Mouse (Mus musculus): ENCODE measurements around the gene Slc25a51. TPM values are rescaled to one million over a fixed set of nuclear protein-coding genes. Genes with fewer than 3 reads are reported as not detected.
"Not testable (repeated sequence)": the region's sequence is repeated elsewhere in the genome, so short reads cannot be mapped to it uniquely, and the experiment has no call there.

The Slc25a51 gene
- total RNA-seq, 2 experiments from 2014 or later, result 110 to 111 TPM

DNA sequence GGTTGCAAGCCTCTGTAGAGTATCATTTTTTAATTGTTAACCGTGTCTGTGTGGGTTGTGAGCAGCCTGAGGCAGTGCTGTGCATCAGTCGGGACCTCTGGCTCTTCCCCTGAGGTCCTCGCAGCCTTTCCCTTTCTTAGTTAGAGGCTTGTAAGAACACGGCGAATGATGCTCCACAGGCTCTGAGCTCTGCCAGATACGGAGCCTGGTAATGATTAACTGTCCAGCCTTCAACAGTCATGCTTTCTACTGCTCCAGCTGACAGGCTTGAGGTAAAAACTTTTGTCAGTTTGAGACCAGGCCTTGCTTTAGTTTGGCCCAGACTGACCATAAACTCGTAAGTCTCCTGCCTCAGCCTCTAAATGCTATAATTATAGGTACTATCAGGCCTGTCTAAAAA is 3.3 kb downstream of the Slc25a51 start:
- intact Hi-C loops (cut with DNase I), result loop anchor here (5.0 kb wide), 1 partner anchor 388 kb away; the partner anchor contains the start of gene Polr1e
- DNase-seq (ENCODE audit: low spot score in 2 of 2), result no peak

DNA sequence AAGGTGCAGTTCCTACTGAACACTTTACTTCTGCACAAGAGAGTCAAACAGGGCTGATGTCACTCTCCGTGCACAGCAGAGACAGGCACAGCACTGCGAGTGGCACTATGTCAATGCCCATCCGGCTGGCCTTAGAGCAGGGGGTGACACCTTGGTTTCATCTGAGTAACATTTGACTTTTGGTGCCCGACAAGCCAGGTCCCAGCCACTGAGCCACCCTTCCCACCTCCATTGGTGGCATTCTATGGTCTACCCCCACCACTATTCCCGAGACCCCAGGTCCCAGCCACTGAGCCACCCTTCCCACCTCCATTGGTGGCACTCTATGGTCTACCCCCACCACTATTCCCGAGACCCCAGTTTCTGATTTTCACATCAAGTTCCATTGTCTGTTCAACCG is 4.5 kb downstream of the Slc25a51 start:
- intact Hi-C loops (cut with DNase I), result no loop called here

DNA sequence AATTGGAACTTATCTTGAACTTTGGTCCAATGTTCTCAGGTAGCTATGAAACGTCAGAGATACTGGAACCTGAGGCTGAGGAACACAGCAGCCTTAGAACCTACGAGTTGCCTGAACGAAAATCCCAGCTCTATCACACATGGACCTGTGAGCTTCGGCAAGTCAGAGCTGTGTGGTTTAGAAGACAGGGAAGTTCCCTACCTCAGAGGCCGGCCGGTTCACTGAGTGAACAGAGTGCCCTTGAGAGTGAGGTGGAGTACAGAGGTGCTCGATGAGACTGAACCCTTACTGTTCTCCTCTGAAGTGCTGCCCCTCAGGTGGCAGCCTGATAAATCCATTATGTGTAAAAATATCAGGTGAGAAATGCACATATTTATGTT is 5.1 kb downstream of the Slc25a51 start:
- no peak for DNase-seq (ENCODE audit: low spot score in 2 of 2)
- intact Hi-C loops (cut with DNase I), result no loop called here

More for the DNA sequence above, 4.5 kb downstream of the Slc25a51 start:
- DNase-seq (ENCODE audit: low spot score in 2 of 2), result no peak

DNA sequence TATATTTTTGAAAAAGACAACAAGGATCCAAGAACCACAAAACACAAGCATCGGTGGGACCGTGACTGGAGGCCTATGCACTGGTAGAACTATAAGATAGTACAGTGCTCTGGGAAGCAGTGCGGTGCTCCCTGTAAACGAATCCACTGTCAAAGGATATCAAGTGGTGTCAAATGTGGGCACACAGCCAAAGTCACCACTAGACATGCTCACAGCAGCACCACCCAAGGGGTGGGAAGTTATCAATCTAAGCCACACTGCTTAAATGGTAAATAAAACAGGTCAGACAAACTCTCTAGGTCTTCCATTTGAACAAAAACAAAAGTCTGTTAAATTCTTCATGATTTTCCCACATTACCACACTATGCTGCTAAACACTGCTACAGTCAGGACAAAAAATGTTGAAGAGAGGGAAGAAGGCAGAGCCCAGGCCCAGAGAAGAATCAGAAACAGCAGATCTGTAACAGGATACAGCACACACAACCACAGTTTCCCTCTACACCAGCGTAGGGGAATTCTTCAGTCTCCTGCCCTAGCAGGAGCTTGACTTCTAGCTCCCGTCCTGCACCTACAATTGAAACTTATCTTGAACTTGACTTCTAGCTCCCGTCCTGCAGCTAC is 5.6 kb downstream of the Slc25a51 start:
- DNase-seq (ENCODE audit: low spot score in 2 of 2), result no peak
- intact Hi-C loops (cut with DNase I), result no loop called here

DNA sequence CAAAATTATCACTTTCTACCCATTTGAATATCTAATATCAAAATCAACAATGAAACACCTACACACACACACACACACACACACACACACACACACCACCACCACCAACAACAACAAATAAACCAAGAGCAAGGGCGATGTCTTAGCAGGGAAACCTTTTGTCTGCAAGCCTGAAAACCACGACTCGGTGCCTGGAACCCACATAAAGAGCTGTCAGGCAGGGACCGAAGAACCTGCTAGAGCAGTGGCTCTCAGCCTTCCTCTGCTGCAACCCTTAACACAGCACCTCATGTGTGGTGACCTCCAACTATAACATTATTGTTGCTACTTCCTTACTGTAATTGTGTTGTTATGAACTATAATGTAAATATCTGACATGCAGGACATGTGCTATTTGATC is 6.3 kb downstream of the Slc25a51 start:
- intact Hi-C loops (cut with DNase I), result no loop called here
- no peak for DNase-seq (ENCODE audit: low spot score in 2 of 2)

DNA sequence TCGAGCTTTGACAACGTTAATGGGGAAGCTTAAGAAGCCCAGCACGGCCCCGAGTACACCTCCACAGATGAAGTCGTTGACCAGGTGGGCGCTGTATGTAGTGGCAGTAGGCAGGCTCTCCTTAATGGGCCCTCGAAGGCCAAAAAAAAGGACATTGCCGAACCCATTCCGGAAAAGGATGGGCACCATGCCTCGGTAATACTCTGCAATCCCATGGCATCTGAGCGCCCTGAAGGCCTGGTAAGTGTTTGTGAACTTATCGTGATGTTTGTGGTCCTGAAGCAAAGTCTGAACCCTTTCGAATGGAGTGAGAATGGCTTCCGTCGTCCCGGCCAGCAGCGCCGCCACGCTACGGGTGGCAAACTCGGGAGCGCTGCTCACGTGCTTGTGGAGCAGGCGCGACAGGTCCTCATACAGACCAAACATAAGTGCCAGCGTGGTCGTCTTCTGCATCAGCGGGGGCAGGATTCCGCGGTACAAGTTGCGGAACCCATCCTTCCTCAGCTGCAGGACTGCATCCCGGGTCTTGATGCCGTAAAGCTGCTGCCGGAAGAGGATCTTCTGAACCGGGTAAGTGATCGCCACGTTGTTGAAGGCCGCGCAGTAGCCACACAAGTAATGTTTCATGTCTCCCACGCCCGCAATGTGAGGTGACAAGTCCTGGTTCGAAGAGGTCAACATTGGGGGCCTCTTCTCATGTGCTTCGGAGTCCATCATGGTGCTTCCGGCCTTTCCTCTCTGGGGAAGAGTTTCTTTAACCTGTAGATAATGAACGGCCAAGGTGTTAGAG is 8.9 kb downstream of the Slc25a51 start:
- intact Hi-C loops (cut with DNase I), result no loop called here

DNA sequence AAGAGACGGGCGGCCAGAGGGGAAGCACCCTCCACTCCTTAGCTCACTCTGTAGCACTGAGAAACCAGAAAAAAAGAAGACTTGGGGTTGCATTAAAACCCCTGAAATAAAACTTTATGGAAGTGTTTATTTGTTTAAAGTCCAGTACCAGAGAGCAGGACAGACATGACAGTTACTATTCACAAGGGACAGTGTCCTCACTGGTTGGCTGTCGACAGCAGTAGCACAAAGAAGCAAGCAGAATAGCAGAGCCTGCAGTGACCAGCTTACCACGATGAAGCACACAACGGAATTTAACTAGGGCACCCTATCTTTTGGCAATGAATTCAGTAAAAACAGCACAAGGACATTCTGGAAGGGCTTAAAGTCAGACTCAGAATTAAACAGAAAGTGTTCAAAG is 10.3 kb downstream of the Slc25a51 start:
- intact Hi-C loops (cut with DNase I); DNase-seq (ENCODE audit: low spot score in 2 of 2): not testable (repeated sequence)

More for the DNA sequence above, 8.9 kb downstream of the Slc25a51 start:
- DNase-seq (ENCODE audit: low spot score in 2 of 2), result no peak

DNA sequence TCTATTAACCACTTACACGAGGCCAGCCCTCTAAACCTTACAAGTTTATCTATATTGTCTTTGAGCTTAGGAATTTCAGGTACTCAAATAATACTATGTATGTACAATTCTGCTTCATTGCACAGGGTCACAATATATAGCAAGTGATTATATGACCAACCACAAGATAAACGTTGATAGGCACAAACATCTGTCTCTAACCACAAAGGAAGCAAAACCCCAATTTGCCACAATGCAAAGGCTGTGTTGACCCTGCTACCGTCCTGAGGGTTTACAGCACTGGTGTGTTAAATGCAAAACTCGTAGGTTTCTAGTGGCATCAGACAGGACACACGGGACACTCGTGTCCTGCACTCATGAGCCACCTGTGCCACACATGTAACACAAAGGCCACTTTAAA is 12.4 kb downstream of the Slc25a51 start:
- intact Hi-C loops (cut with DNase I); DNase-seq (ENCODE audit: low spot score in 2 of 2): not testable (repeated sequence)

DNA sequence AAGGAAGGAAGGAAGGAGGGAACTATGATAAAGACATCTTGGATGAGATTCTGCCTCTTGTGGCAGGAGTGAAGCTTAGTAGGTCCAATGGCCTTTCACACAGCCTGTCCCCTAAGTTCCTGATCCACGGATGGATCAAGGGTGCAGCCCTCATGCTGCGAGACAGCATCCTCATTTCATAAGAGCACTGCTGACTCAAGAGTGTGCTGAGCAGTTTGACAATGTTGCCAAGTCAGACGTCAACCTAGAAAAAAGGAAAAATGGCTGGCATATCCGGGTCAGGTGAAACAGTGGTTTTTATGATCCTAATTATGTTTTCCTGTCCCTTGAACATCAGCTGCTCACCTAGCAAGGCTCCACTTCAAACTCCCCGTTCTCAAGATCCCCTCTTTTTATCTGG is 14.9 kb downstream of the Slc25a51 start:
- intact Hi-C loops (cut with DNase I), result no loop called here
- no peak for DNase-seq (ENCODE audit: low spot score in 2 of 2)

DNA sequence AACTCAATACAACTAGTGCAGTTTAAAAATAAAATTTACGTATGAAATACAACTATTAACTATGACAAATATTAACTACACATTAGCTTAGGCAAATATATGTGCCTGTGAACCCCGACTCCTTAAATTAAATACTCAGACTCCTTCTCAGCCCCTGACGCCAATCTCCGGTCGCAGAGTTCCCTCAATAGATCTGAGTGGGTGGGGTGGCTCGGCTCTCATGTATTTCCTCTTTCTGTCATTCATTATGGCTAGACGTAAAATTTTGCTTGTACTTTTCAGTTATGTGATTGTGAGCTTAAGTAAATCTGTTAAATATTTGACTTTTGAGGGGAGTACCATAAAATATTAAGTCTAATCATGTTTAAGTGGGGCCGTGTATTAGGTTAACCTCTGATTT is 15.6 kb downstream of the Slc25a51 start:
- DNase-seq (ENCODE audit: low spot score in 2 of 2), result no peak
- intact Hi-C loops (cut with DNase I), result no loop called here

DNA sequence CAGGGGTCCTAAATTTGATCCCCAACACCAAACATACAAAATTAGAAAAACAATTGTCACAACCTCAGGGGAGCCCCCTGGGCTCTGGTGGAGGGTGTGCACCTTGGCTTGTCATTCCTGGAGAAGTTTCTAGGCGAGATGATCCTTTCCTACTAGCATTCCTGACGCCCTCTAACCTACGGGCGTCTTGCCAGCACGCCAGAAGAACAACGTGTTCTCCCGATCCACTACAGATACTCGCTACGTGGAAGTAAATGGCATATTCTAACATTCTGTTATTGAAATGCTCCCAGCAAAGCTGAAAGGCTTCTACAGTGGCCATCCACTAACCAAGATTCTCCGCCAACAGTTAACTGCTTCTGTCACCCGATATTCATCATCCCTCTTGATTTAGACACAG is 16.0 kb downstream of the Slc25a51 start:
- intact Hi-C loops (cut with DNase I), result no loop called here
- no peak for DNase-seq (ENCODE audit: low spot score in 2 of 2)

DNA sequence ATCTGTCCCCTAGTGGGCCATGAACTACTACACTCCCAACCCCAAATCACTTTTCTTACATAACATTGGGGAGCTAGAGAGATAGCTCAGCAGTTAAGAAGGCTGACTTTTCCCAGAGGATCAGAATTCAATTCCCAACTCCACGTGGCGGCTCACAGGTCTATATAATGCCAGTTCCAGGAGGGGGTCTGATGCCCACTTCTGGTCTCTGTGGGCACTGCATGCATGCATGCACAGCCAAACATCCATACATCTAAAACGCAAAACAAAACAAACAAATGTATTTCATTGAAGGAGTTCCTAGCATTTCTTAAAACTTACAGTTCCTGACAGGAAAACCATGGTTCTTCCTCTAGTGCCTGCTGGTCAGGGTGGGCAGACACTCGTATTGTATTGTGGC is 16.5 kb downstream of the Slc25a51 start:
- no peak for DNase-seq (ENCODE audit: low spot score in 2 of 2)
- intact Hi-C loops (cut with DNase I), result no loop called here

DNA sequence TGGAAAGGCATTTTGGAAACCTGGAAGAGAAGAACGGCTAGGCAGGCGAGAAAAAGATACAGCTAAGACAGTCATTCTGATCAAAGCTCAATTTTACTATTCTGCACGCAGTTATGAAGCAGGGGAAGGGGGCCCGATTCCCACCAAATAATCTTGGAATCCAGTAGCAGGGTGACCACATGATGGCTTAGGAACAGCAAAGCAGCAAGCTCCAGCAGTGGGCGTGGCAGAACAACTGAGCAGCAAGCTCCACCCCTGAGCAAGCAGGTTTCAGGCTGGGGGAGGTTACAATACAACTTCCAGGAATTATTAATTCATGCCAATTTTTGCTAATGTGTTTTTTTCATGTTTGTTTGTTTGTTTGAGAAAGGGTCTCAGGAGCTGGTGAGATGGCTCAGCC is 21.3 kb downstream of the Slc25a51 start:
- DNase-seq (ENCODE audit: low spot score in 2 of 2); intact Hi-C loops (cut with DNase I): not testable (repeated sequence)

DNA sequence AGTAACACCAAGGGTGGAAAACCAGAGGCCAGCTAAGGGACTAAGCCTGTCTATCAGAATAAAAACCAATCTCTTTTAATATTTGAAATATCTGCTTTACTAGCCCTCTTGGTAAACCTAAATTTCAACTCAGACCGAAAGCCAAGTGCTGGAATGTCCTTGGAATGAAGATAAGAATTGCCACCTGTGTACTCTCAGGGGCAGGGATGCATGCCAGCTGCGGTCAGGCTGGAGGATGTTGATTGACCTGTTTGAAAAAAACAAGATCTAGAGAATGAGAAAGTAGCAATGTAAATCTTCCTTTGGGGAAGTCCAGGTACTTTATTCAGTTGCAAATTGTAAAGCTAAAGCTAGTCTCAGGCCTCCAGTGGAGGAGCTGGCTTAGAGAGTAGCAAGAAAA is 26.4 kb downstream of the Slc25a51 start:
- intact Hi-C loops (cut with DNase I); DNase-seq (ENCODE audit: low spot score in 2 of 2): not testable (repeated sequence)

DNA sequence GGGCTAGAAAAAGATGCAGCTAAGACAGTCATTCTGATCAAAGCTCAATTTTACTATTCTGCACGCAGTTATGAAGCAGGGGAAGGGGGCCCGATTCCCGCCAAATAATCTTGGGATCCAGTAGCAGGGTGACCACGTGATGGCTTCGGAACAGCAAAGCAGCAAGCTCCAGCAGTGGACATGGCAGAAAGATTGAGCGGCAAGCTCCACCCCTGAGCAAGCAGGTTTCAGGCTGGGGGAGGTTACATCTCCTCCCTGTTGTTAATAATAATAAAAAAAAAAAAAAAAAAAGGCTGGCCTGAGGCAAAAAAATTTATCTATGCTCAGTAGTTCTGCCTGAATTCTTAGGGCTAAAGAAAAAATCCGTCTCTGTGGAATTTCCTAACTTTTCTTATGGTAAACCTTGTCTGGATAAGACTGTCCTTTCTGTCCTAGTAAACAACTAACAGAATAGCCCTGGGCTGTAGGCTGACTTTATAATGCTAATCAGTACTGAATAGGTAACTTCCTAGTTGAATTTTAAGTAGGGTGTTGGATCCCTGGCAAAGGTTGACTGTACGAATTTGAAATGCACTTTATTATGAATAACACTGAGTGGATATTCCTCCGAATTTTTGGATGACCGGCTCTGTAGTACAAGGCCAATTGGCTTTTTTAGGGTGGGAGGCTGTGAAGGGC is 27.5 kb downstream of the Slc25a51 start:
- DNase-seq (ENCODE audit: low spot score in 2 of 2); intact Hi-C loops (cut with DNase I): not testable (repeated sequence)

DNA sequence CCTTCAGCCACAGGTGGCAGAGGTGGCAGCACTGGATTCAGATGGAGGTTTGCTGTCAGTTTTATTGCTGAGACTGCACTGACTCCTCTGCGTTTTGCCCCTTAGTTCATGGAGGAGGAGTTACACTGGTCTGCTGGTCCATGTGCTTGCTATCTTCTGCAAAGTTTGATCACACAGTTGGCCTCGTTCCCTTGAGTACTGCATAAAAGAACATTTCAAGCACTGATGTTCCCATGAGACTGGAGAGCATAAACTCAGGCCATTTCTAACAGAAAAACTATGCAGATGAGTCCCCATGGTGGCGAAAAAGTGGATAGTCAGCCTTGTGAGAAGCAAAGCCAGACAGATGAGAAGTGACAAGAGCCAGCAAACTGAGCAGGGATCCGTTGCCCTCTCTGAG is 32.0 kb downstream of the Slc25a51 start:
- DNase-seq (ENCODE audit: low spot score in 2 of 2), result no peak
- intact Hi-C loops (cut with DNase I), result no loop called here

DNA sequence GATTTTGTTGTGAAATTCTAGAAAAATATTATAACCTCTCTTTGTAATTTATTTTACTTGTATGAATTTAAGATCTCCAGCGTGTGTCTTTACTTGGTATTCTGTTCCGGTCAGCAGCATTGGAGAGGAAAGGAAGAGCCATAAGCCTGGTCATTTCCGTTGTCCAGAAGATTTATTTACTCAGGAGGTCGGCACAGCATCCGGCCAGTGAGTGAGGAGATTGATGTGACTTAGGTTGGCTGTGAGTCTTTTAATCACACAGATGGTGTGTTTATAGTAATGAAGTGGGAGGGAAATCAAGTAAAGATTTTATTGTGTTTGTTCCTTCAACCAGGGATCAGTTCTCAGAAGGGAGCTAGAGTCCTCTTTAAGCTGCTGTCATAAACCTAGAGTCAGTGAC is 33.7 kb downstream of the Slc25a51 start:
- intact Hi-C loops (cut with DNase I), result no loop called here
- no peak for DNase-seq (ENCODE audit: low spot score in 2 of 2)

DNA sequence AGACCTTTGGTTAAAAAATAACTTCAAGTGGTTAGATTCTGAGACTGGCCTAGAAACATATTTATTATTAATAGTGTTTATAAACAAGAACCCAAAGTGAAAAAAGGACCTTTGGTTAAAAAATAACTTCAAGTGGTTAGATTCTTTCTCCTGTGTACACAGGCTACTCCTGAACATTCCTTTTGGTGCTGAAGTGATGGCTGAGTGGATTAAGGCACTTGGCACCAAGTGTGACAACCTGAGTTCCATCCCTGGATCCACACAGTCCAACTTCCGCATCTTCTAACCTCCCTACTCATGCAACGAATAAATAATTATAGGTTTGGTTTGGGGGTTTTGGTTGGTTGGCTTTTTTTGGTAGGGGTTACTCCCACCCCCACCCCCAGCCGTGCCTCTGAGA is 37.3 kb downstream of the Slc25a51 start:
- intact Hi-C loops (cut with DNase I), result no loop called here
- DNase-seq (ENCODE audit: low spot score in 2 of 2), result no peak

DNA sequence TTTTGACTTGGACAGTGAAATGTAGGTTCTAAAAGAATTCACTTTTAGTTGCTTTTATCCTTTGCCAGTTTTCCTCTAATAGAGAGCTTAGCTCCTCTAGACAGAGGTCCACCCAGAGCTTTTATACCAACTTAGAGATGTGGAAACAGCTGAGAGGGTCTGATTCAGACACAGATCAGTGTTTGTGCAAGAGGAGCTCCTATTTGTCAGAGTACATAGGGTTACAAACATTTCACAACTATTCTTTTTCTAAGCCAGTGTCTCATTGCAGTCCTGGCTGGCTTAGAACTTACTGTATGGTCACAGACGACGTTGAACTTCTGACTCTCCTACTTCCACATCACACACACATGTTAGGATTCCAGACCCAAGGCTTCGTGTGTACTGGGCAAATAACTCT is 51.9 kb downstream of the Slc25a51 start:
- intact Hi-C loops (cut with DNase I), result no loop called here
- no peak for DNase-seq (ENCODE audit: low spot score in 2 of 2)
